Mouse (Mus musculus) cerebellum, postnatal 4 days (tissue): ENCODE data around the gene Jmjd1c.
"Not testable (repeated sequence)": the region's sequence is repeated elsewhere in the genome, so short reads cannot be mapped to it uniquely, and the experiment has no call there.

Source experiments
- DNase-seq, 2 experiments: peaks; one replicate each; pipeline ENCODE4 v3.0.0; 2022; ENCODE audit warnings: low spot score in 2 of 2, mixed read lengths in 1 of 2

The Jmjd1c gene

DNA sequence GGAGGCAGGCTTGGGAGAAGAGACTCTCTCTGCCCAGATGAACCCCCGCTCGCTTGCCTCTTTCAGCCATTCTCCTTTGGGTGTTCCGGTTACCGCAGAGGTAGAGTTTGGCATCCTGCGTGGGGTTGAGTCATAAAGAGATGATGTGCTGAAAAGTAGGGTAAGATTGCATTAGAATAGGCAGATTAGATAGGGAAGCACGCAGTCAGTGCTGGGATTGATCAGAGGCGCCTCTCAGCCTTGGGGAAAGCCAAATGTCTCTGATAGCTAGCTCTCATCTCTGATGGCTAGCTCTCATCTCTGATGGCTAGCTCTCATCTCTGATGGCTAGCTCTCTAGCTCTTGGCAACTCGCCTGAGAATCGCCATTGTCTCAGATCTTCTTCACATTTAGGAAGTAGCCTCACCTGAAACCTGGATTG, 4.9 kb downstream of the Jmjd1c start:
- no peak for DNase-seq

DNA sequence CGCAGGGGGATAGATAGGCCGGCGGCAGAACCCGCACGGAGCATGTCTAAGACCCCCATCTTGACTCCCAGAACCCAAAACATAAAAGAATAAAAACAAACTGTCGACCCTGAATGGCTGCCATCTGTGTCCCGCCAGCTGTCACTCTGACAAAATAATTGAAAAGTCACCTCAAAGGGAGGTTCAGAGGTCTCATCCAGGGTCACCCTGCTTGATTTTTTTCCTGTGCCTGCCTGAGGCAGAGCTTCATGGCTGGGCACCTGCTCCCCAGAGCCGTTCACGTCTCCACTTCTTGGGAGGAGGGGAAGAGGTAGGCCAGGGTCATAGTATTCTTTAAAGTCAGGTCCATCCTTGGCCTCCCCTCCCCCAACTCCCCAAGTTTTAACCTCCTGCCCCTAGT, 8.6 kb downstream of the Jmjd1c start:
- no peak for DNase-seq

DNA sequence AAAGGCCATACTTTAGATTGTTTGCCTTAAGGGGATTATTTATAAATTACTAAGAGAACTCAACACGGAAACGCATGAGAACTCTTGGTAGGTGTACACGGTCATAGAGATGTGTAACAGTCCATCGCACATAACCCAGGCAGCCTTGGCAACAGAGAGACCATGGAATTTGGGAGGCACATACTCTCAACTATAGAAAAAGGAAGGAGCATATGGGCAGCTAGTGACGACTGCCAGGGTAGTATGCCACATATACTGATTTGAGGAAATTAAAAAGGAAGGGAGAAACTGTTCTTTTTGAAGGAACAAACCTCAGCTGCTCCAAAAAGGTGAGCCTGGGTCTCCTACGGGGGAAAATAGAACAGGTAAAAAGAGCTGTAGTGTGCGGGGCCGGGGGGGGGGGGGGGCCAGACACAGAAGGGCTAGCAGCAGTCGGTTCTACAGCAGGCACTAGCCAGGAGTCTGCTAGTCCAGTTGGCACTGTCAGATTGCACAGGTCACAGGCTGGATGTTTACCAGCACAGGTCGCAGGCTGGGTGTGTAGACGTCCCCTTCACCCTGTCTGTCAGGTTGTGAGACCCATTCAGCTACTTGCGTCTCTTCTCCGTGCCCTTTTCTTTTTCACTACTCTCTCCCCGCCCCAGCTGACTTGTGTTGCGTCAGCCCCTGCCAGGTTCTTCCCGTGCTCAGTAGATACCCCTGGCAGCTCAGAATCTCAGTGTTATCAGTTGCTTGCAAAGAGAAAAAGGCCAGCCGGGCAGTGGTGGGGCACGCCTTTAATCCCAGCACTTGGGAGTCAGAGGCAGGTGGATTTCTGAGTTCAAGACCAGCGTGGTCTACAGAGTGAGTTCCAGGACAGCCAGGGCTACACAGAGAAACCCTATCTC, 9.6 kb downstream of the Jmjd1c start:
- no peak for DNase-seq

DNA sequence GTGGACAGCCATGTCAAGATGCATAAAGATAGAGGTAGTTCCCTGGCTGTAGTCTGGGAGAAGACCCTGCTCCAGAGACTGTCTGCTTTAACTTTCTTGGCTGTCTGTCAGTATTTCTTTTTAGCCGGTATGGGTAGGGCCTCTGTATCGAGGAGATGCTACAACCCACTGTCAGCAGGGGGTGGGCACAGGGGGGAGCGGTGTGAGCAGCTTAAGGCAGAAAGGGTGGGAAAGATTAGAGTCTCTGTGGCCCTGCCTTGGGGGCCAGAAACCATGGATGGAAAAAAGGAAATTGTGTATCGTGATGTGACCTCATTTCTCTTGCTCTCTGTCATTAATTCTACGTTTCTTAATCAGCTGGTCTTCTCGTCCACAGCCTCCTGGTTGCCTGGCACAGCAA, 10.5 kb downstream of the Jmjd1c start:
- no peak for DNase-seq

DNA sequence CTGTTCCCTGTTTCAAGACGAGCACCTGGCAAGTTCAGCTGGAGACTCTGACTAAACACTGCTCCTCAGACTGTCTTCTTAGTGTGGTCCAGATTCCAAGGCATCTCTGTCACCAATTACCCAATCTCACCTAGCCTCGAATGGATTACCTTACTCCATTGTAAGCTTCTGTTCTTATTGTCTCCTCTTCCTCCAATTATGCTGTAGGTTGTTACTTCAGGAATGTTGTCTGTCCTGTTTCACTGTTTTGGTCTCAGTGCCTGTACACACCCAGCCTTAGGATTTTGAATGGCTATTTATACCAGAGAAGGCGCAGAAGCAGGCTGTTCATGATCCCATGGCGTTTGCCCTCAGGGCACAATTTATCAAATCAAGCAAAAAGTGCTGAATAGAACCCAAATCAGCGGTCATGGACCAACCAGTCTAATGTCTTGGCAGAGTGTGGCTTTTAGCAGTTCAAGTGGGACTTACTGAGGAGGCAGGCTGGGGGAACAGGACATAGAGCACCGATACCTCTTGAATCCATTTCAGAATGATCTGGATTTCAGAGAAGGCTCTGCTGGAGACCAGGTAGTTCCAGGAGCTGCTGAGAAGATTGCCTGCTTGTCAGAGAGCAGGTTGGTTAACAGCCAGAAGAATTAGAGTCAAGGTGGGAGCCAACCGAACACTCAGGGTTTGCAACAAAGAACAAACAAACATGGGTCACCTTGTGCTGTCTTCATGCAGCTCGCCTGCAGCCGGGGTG, 11.3 kb downstream of the Jmjd1c start:
- no peak for DNase-seq

DNA sequence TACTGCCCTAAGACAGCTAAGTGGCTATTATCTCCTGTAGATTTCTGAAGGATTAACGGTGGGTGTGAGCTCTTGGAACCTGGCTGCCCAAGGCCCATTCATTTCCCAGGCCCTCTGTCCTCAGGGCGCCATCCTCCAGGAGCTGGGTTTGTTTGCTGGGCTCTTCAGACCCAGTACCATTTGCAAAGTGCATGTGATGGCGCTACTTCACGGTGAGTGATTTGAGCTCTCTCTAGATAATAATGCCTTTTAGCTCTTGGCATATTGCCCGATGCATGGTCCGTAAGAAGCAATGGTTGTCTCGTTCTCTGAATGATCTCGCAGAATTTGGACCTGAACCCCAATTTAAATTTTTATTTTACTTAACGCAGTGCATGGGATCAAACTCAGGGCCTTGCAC, 12.2 kb downstream of the Jmjd1c start:
- DNase-seq, result no peak

DNA sequence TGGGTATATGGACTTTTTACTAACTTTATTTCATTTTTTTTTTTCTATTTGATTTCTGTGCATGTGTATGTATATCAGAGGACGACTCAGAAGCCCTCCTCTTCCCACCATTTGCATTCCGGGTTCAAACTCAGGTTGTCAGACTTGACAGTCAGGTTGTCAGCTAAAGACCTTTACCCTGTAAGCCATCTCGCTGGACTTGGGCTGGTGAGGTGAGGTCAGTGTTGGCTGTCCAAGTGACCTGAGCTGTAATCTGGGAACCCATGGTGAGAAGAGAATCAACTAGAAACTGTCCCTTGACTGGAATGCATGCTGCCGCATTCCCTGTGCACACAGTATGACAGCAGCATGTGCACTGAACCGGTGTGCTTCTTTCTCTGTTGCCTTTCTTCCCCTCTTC, 13.7 kb downstream of the Jmjd1c start:
- DNase-seq, result no peak

DNA sequence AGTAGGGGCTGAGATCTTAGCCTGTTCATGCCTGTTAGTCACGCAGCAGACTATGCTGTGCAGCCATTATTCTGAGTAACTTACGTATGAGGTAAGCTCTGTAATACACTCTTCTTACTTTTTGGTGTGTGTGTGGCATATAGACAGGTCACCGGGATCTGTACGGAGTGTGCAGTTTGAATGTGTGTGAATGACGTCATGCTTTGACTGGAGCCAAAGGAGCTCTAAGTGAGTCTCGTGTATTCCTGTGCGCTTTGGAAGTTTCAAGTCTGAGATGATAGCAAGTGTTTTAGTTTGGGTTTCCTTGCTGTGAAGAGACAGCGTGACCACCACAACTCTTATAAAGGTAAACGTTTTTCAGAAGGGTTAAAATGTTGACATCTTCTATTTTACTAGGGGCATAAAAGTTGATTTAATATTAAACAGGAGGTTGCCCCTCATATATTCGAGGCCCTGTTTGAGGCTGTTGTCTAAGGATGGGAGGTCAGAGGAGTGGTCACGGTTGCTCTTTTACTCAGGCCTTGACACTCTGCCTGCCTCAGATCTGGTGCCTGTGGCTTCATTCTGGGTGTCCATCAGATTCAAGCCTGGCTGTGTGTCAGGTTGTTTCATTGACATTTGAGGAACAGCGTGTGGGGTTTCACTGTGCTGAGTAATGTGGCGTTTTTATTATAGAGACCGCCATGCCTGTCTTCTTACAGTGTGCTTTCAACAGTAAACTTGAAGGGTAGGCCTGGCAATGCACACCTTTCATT, 15.3 kb downstream of the Jmjd1c start:
- no peak for DNase-seq

DNA sequence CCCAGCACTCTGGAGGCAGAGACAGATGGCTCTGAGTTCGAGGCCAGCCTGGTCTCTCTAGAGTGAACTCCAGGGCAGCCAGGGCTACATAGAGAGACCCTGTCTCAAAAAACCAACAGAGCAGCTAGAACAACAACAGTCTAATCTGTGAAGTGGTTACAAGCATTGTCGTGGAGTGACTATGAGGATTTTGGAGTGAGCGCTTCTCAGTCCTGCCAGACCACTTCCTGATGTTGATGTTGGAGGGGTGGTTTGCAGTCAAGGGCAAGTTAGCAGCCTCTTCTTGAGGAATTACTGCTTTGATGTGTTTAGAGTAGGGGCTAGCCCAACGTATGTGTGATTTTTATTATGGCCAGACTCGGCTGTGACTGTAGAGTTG, 15.9 kb downstream of the Jmjd1c start:
- DNase-seq, result no peak

DNA sequence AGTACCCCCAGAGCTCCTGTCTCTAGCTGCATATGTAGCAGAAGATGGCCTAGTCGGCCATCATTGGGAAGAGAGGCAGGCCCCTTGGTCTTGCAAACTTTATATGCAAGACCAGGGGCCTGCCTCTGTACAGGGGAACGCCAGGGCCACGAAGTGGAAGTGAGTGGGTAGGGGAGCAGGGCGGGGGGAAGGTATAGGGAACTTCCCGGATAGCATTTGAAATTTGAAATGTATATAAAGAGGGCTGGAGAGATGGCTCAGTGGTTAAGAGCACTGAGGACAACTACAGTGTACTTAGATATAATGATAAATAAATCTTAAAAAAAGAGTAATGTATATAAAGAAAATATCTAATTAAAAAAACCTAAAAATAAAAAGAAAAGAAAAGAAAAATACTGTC, 17.0 kb downstream of the Jmjd1c start:
- DNase-seq, result not testable (repeated sequence)

DNA sequence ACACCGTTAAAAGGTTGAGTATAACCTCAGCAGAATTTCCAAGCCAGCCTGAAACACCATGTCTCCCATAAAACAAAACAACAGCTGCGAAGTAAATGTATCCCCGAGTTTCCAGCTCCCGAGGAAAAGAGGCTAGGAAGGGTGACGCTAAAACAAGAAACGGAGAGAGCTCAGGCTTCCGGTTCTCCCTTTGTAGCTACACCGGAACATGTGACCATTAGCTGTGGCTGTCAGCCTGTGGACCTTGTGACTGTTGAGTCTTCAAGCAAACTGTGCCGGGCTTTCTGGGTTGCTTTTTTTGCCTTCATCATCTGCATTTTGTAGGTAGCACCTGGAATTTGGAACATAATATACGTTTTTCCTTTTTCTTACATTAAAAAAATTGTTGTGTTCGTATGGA, 17.9 kb downstream of the Jmjd1c start:
- no peak for DNase-seq

DNA sequence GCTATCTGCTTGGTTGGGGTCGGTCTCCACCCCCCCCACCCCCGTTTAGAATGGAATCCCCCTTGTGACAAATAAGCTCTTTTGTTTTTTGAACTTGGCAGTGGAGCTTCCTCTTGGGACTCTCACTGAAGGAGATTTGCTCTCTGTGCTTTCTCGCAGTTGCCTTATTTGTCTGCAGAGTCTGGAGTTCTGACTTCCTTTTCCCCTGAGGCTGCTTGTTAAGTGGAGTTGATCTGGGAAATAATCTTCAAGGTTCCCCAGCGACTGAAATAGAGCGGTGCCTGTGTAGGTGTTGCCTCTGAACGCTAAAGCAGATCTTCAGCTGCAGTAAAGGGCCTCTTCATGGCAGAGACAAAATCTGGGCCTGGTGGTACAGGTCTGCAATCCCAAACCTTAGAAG, 19.2 kb downstream of the Jmjd1c start:
- DNase-seq, result no peak

DNA sequence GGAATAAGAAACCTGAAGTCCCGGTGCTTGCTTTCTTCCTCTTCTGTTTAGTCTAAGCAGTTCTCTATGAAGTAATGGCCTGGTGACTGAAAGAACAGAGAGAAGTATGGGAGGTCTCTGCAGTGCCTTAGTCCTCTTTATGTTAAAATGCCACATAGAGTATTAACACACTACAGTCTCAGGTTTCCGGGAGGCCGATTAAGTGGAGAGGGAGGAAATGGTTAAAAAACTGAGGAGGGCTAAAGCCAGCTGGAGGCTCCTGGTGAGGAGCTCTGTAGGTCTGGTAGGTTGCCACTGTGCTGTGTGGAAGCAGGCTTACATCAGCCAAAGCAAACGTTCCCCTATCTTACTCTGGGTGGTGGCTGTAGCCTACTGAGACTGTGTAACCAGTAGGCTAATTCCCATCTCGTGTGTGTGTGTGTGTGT, 19.8 kb downstream of the Jmjd1c start:
- no peak for DNase-seq

DNA sequence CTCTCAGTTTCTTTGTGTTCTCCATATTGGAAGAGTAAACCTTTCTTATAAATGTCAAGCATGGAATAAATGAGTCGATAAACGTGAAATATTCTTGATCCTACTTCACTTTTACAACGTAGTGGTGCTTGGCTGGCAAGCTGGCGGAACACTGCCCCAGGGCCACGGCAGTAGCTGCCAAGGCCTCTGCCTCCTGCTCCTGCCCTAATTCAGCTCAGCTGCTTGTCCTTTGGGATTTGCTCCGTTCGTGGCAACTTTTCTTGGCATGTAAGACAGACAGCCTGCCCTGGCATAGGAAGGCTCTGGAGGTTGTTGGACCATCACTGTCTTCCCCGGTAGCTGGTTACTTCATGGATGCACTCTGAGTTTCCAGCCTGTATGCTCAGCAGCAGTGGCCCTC, 20.3 kb downstream of the Jmjd1c start:
- peak in 1 of 2 experiments; percentile 56 for DNase-seq

DNA sequence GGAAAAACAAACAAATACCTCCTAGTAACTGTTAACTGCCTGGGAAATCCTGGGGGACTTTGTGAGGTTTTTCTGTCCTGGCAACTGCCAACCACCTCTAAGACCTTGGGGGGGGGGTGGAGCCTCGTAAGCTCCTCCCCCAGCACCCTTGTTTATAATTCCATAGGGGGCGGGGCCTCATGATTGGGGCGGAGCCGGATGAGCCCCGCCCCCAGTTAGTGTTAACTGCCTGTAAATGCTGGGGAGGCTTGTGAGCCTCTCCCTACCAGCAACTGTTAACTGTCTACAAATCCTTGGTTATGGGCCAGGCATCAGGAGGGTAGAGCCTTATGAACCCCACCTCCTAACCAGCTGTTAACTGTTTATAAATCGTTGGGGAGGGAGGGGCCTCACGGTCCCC, 23.4 kb downstream of the Jmjd1c start:
- no peak for DNase-seq

DNA sequence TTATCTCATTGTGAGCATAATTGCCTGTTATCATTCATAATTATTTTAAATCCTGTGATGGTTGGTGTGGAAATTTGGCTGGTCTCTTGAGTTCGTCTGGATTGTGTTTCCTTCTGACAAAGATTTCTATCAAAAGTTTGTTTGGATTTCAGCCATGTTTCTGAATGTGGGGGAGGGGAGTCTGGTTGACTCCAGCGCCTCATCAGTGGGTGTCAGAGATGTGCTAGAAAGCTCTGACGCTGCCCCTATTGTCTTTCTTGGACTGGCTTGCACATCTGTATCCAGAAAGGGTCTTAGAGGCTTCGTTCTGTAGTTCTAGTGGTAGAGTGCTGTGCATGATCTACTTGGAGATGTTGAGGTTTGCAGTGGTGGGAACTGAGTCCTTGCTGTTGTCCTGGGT, 24.3 kb downstream of the Jmjd1c start:
- DNase-seq, result no peak

DNA sequence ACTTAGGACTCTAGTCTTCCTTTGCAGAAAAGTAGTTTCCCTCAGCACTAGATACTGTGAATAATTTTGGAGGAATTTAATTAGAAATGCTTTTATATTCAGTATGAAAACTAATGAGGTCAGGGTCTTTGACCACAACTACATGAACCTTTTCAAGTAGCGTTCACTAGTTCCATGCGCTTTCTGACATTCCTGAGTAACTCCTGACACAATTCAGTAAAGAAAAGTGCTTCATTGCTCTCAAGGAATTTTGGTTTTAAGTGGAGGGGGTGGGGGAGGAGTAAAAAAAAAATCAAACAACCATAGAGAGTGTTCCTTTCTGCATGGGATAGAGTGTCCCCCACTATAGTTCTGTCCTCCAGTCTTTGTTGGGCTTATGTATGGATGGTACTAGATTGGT, 24.7 kb downstream of the Jmjd1c start:
- DNase-seq, result no peak

DNA sequence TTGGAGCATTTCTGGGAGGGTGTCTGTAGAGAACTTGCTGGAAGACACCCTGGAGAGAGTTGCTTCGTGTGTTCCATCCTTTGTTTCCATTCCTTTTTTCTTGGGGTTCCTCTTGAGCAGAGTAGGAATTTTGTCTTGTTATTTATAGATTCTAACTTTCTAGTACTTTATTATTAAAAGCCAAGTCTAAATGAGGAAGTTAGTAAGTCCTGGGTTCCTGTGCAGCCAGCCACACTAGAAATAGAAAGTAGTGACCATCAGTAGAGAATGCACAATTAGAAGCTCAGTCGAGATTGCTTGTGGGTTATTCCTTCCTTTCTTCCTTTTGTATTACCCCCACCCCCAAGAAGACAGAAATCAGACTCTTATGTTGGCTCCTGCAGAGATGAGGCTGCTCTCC, 27.8 kb downstream of the Jmjd1c start:
- DNase-seq, result no peak

DNA sequence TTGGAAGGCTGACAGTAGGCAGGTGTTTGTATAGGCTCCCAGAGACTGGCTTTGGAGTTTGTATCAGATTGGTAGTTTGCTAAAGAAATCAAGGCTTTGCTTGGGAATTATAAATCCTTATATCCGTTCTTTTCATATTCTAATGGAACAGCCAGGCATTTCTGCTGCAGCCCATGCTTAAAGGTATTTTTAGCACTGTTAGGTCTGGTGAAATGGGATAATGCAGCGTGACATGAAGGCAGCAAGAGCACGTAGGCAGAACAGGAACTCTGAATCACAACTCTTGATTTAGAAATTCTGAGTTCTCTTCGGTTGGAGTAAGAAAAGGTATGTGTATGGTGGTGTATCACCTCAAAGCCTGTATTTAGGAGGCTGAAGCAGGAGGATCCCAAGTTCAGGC, 28.2 kb downstream of the Jmjd1c start:
- DNase-seq, result no peak

DNA sequence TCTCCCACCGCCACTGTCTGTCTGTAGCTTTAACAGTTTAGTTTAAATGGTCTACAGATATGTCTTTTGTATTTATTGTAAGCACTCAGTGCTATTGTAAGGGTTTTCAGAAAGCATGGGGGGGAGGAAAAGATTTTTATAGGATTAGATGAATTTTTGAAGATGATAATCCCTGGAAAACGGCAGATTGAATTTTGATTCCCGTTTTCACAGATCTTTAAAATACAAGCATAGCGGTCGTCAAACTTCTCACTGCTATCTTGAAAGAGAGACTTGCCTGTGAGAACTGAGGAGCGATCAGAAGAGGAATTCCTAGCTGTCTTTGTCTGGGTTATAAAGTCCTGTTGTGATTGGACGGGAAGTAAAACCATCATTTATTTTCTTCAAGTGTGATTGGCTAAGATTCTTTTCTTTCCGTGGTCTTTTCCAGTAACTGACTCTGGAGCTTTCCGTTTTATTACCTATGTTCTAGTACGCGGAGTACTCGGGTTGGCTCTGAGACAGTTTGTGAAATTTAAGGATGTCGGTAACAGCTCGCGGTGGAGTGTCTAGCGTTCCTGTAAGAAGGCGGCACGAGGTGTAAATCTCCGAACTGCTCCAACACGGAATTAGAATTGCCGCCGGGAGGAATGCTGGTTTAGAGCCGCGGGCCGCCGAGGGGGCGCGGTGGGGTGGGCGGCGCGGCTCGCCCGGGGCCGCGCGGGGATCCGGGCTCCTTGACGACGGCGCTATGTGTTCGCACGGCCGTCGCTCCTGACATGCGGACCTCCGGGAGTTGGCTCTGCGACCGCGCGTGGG, 30.3 kb downstream of the Jmjd1c start:
- peak in 1 of 2 experiments; percentile 51 for DNase-seq
